Mouse (Mus musculus) ZHBTc4 (cell line): Measurements from ENCODE around the gene Serpina3i.

Source experiments
- DNase-seq: peaks from one replicate; pipeline ENCODE4 v3.0.0-alpha.2; 2011; ENCODE audit warnings: low read depth, low spot score

Serpina3i gene

GRCm38 (mm10) chr12:104293963-104294362 is 31.0 kb downstream of the Serpina3i start:
- no peak for DNase-seq

GRCm38 (mm10) chr12:104298049-104298448 is 35.1 kb downstream of the Serpina3i start:
- no peak for DNase-seq

GRCm38 (mm10) chr12:104305991-104306390 is 43.1 kb downstream of the Serpina3i start:
- no peak for DNase-seq

- DNase-seq, result no peak
These were observed 51.3 kb downstream of the Serpina3i start, which contains the start of gene Serpina3j for GRCm38 (mm10) chr12:104314253-104314652. Gene Serpina3j, plus strand, starts transcription at chr12:104314553.
